Mouse (Mus musculus) erythroblast, embryonic 14.5 days (primary cell): ENCODE measurements around the gene Rpl38.

Experiments used
- GATA1 ChIP-seq: IDR thresholded peaks from 2 replicates; pipeline ENCODE4 v1.6.1; 2012; ENCODE audit warnings: low read length, inconsistent platforms, mixed read lengths
- TAL1 ChIP-seq: IDR thresholded peaks from 3 replicates; pipeline ENCODE4 v1.6.1; 2012; ENCODE audit warnings: low read length, inconsistent platforms, mixed read lengths

DNA sequence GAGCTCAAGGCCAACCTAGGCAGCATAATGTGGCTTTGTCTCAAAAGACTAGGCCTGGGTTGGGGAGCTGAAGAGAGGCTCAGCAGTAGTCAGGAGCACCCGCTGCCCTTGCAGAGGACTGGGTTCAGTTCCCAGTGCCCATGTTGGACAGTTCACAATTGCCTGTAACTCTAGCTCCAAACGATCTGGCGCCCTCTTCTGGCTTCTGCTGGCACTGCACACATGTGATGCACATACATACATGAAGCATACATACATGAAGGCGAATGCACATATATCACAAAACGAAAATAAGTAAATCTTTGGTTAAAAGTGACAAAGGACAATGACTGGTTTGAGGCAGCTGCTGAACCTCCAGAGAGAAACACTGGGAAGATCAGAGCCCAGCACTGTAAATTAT is 38.3 kb upstream of the Rpl38 start:
- TF ChIP-seq TAL1 (no peak), GATA1 (no peak)
